Mouse (Mus musculus) lung, embryonic 15.5 days (tissue): ENCODE data around the gene Klhl32. TPM values are rescaled to one million over a fixed set of nuclear protein-coding genes. Genes with fewer than 3 reads are reported as not detected.
"Not testable (repeated sequence)": the region's sequence is repeated elsewhere in the genome, so short reads cannot be mapped to it uniquely, and the experiment has no call there.

Source experiments
- ATAC-seq: fragments of 200-750 bp; cut with Nextera tagmentation; 2 replicates; pipeline ENCODE4 v1.8.0; 2017; ENCODE audit warnings: moderate number of reproducible peaks, borderline replicate concordance; ENCODE audit not compliant: low FRiP score, low TSS enrichment; ENCODE audit errors: extremely low read depth
- H3K27ac ChIP-seq: fragments of 300-500 bp; sonication (generic); 2 replicates; pipeline ENCODE4 v1.5.1; 2015; ENCODE audit warnings: moderate library complexity, mild to moderate bottlenecking, inconsistent platforms
- H3K27me3 ChIP-seq: fragments of 300-500 bp; sonication (generic); 2 replicates; pipeline ENCODE4 v1.6.1; 2015; ENCODE audit warnings: inconsistent platforms
- H3K36me3 ChIP-seq: fragments of 300-500 bp; sonication (generic); 2 replicates; pipeline ENCODE4 v1.6.1; 2015; ENCODE audit warnings: inconsistent platforms
- H3K4me1 ChIP-seq: fragments of 300-500 bp; sonication (generic); 2 replicates; pipeline ENCODE4 v1.6.1; 2015; ENCODE audit warnings: inconsistent platforms
- H3K4me2 ChIP-seq: fragments of 300-500 bp; sonication (generic); 2 replicates; pipeline ENCODE4 v1.6.1; 2015; ENCODE audit warnings: inconsistent platforms, mild to moderate bottlenecking, moderate library complexity
- H3K4me3 ChIP-seq: fragments of 300-500 bp; sonication (generic); 2 replicates; pipeline ENCODE4 v1.5.1; 2015; ENCODE audit warnings: mild to moderate bottlenecking, inconsistent platforms
- H3K9ac ChIP-seq: fragments of 300-500 bp; sonication (generic); 2 replicates; pipeline ENCODE4 v1.6.1; 2015; ENCODE audit warnings: inconsistent platforms
- H3K9me3 ChIP-seq: fragments of 300-500 bp; sonication (generic); 2 replicates; pipeline ENCODE4 v1.6.1; 2016; ENCODE audit warnings: inconsistent platforms
- whole genome bisulfite sequencing: fragments of 180-500 bp; shearing (Covaris S2); methylation state at CpG from one replicate; pipeline ENCODE4 v1.1.7; 2015; 5-methylcytosine and 5-hydroxymethylcytosine counted together
- polyA plus RNA-seq: library from polyadenylated mRNA; unstranded; fragments of >200 nt; fragmentation: Nextera tagmentation; extraction: Ambion mirVana; gene quantifications from 2 replicates; pipeline ENCODE4 v1.2.1, GENCODE M21; 2015

Gene Klhl32
- 1.4 and 1.8 TPM in 2 replicates for polyA plus RNA-seq

GRCm38 (mm10) chr4:24850401-24851325 lies at the start of gene Klhl32:
Gene Klhl32 (minus strand): TSS chr4:24851124.
- peak; percentile 89 for ATAC-seq
- no peaks in the 10 kb centered on the region for H3K27me3 ChIP-seq
- no peaks in the 10 kb centered on the region for H3K4me1 ChIP-seq
- H3K4me2 ChIP-seq = peak within 1 kb of the TSS; percentile 96
- peak within 1 kb of the TSS; percentile 36 for H3K9ac ChIP-seq
- WGBS = under 1% methylated on average over 51 of the region's 63 CpGs
- H3K9me3 ChIP-seq = no peaks in the 10 kb centered on the region
- peak within 1 kb of the TSS; percentile 66 for H3K4me3 ChIP-seq
- H3K27ac ChIP-seq = peak within 1 kb of the TSS; percentile 35; the same call in 1 of the 2 replicates
- H3K36me3 ChIP-seq = no peaks in the 10 kb centered on the region

- Histone ChIP-seq H3K4me2 (peak overlapping the region; percentile 87), H3K9me3 (no peaks in the 10 kb centered on the region), H3K27ac (no peak overlapping the region), H3K4me1 (peaks cover 12% of the 10 kb centered on the region), H3K9ac (peak overlapping the region; percentile 84; the same call in 1 of the 2 replicates), H3K4me3 (peak overlapping the region; percentile 92), H3K27me3 (no peaks in the 10 kb centered on the region), H3K36me3 (peaks cover 19% of the 10 kb centered on the region)
- 42% methylated on average over 4 of the region's 4 CpGs for WGBS
- ATAC-seq = no peak
Measured at GRCm38 (mm10) chr4:24899146-24899545, 48.2 kb upstream of the Klhl32 start.

- H3K36me3 ChIP-seq = peaks cover 19% of the 10 kb centered on the region
- 22% methylated on average over 8 of the region's 8 CpGs for WGBS
- ATAC-seq = no peak
- H3K9me3 ChIP-seq = no peaks in the 10 kb centered on the region
- peaks cover 12% of the 10 kb centered on the region for H3K4me1 ChIP-seq
- H3K9ac ChIP-seq = peak overlapping the region; percentile 84
- no peak overlapping the region for H3K27ac ChIP-seq
- H3K27me3 ChIP-seq = no peaks in the 10 kb centered on the region
- H3K4me2 ChIP-seq = peak overlapping the region; percentile 87
- H3K4me3 ChIP-seq = peak overlapping the region; percentile 92
Measured at GRCm38 (mm10) chr4:24898636-24899035, 47.7 kb upstream of the Klhl32 start.

- H3K4me3 ChIP-seq = peak within 1 kb of the TSS; percentile 92
- no peaks in the 10 kb centered on the region for H3K27me3 ChIP-seq
- no peak within 1 kb of the TSS for H3K27ac ChIP-seq
- under 1% methylated on average over 58 of the region's 58 CpGs for WGBS
- no peaks in the 10 kb centered on the region for H3K9me3 ChIP-seq
- peaks cover 12% of the 10 kb centered on the region for H3K4me1 ChIP-seq
- H3K4me2 ChIP-seq = peak within 1 kb of the TSS; percentile 87
- ATAC-seq = peak; percentile 98
- peak within 1 kb of the TSS; percentile 84 for H3K9ac ChIP-seq
- H3K36me3 ChIP-seq = peaks cover 15% of the 10 kb centered on the region
Measured at GRCm38 (mm10) chr4:24897851-24898515, 47.1 kb upstream of the Klhl32 start, which contains the start of gene Ndufaf4. Gene Ndufaf4 (plus strand): TSS chr4:24898083.

GRCm38 (mm10) chr4:24897351-24897750 lies 46.4 kb upstream of the Klhl32 start:
- no peaks in the 10 kb centered on the region for H3K9me3 ChIP-seq
- peaks cover 12% of the 10 kb centered on the region for H3K4me1 ChIP-seq
- H3K9ac ChIP-seq = peak overlapping the region; percentile 31; the same call in 1 of the 2 replicates
- H3K27ac ChIP-seq = no peak overlapping the region
- ATAC-seq = peak; percentile 21; the same call in 1 of the 2 replicates
- no peaks in the 10 kb centered on the region for H3K27me3 ChIP-seq
- WGBS = 13% methylated on average over 7 of the region's 7 CpGs
- peaks cover 13% of the 10 kb centered on the region for H3K36me3 ChIP-seq
- H3K4me3 ChIP-seq = peak overlapping the region; percentile 92
- H3K4me2 ChIP-seq = peak overlapping the region; percentile 87

GRCm38 (mm10) chr4:24896829-24897228 lies 45.9 kb upstream of the Klhl32 start:
- no peak for ATAC-seq
- peaks cover 12% of the 10 kb centered on the region for H3K4me1 ChIP-seq
- H3K9me3 ChIP-seq = no peaks in the 10 kb centered on the region
- no peaks in the 10 kb centered on the region for H3K27me3 ChIP-seq
- H3K9ac ChIP-seq = no peak overlapping the region
- H3K36me3 ChIP-seq = peaks cover 10% of the 10 kb centered on the region
- WGBS = 0% methylated on average over 1 of the region's 1 CpGs
- no peak overlapping the region for H3K27ac ChIP-seq
- H3K4me3 ChIP-seq = no peak overlapping the region
- peak overlapping the region; percentile 87 for H3K4me2 ChIP-seq

- Histone ChIP-seq H3K4me3 (no peak overlapping the region), H3K27me3 (no peaks in the 10 kb centered on the region), H3K36me3 (no peaks in the 10 kb centered on the region), H3K27ac (no peak overlapping the region), H3K9me3 (no peaks in the 10 kb centered on the region), H3K4me2 (no peak overlapping the region), H3K9ac (no peak overlapping the region), H3K4me1 (peaks cover 12% of the 10 kb centered on the region)
- ATAC-seq = no peak
- 64% methylated on average over 4 of the region's 4 CpGs for WGBS
Measured at GRCm38 (mm10) chr4:24894625-24895024, 43.7 kb upstream of the Klhl32 start.

- not testable (repeated sequence) for H3K27ac ChIP-seq, H3K36me3 ChIP-seq, H3K4me3 ChIP-seq, H3K4me2 ChIP-seq, H3K4me1 ChIP-seq, H3K9me3 ChIP-seq, ATAC-seq, H3K9ac ChIP-seq, H3K27me3 ChIP-seq
- 69% methylated on average over 2 of the region's 2 CpGs for WGBS
Measured at GRCm38 (mm10) chr4:24892293-24892692, 41.4 kb upstream of the Klhl32 start.

GRCm38 (mm10) chr4:24889386-24889785 lies 38.5 kb upstream of the Klhl32 start:
- H3K27ac ChIP-seq, H3K27me3 ChIP-seq, H3K9me3 ChIP-seq, H3K9ac ChIP-seq, ATAC-seq, H3K4me2 ChIP-seq, H3K4me1 ChIP-seq, H3K4me3 ChIP-seq, H3K36me3 ChIP-seq: not testable (repeated sequence)
- WGBS = 35% methylated on average over 2 of the region's 2 CpGs

GRCm38 (mm10) chr4:24869230-24869629 lies 18.3 kb upstream of the Klhl32 start:
- Histone ChIP-seq H3K9me3 (no peaks in the 10 kb centered on the region), H3K4me2 (no peak overlapping the region), H3K4me3 (no peak overlapping the region), H3K4me1 (no peaks in the 10 kb centered on the region), H3K9ac (no peak overlapping the region), H3K27ac (no peak overlapping the region), H3K36me3 (no peaks in the 10 kb centered on the region), H3K27me3 (no peaks in the 10 kb centered on the region)
- no peak for ATAC-seq
- WGBS = 46% methylated on average over 4 of the region's 4 CpGs

GRCm38 (mm10) chr4:24865691-24866090 lies 14.8 kb upstream of the Klhl32 start:
- no peaks in the 10 kb centered on the region for H3K9me3 ChIP-seq
- no peaks in the 10 kb centered on the region for H3K27me3 ChIP-seq
- H3K4me3 ChIP-seq = no peak overlapping the region
- no peak overlapping the region for H3K4me2 ChIP-seq
- no peak for ATAC-seq
- no peak overlapping the region for H3K9ac ChIP-seq
- 35% methylated on average over 6 of the region's 6 CpGs for WGBS
- no peak overlapping the region for H3K27ac ChIP-seq
- no peaks in the 10 kb centered on the region for H3K36me3 ChIP-seq
- no peaks in the 10 kb centered on the region for H3K4me1 ChIP-seq

- 73% methylated on average over 2 of the region's 2 CpGs for WGBS
- Histone ChIP-seq H3K4me3 (no peak overlapping the region), H3K9me3 (no peaks in the 10 kb centered on the region), H3K27me3 (no peaks in the 10 kb centered on the region), H3K9ac (no peak overlapping the region), H3K27ac (no peak overlapping the region), H3K36me3 (no peaks in the 10 kb centered on the region), H3K4me2 (no peak overlapping the region), H3K4me1 (no peaks in the 10 kb centered on the region)
- no peak for ATAC-seq
Measured at GRCm38 (mm10) chr4:24847406-24847805, 3.5 kb downstream of the Klhl32 start.
